Mouse (Mus musculus) right cerebral cortex, postnatal 4 days (tissue): ENCODE measurements around the gene Pbrm1.
A peak's percentile ranks its signal among the peaks of the same experiment; 100 is the strongest.

Experiments used
- DNase-seq: peaks from one replicate; pipeline ENCODE4 v3.0.0-alpha.2; 2022

The Pbrm1 gene

GRCm38 (mm10) chr14:31018860-31019291 is at the start of gene Pbrm1, which contains the start of gene Gnl3:
Gene Pbrm1, plus strand, starts transcription at chr14:31019138.
Gene Gnl3, minus strand, starts transcription at chr14:31019152.
- DNase-seq: peak; percentile 97

GRCm38 (mm10) chr14:30974204-30974603 is 44.7 kb upstream of the Pbrm1 start:
- DNase-seq: no peak

GRCm38 (mm10) chr14:30976222-30976621 is 42.7 kb upstream of the Pbrm1 start:
- DNase-seq: no peak

- no peak for DNase-seq
Observed at GRCm38 (mm10) chr14:30996417-30996816, 22.5 kb upstream of the Pbrm1 start.

GRCm38 (mm10) chr14:31000356-31000755 is 18.6 kb upstream of the Pbrm1 start:
- no peak for DNase-seq

GRCm38 (mm10) chr14:31000816-31001306 is 18.1 kb upstream of the Pbrm1 start:
- no peak for DNase-seq

GRCm38 (mm10) chr14:31001307-31002205 is 17.4 kb upstream of the Pbrm1 start, which contains the start of the genes Glt8d1 and Spcs1:
Gene Glt8d1, plus strand, starts transcription at chr14:31001400.
Gene Spcs1, minus strand, starts transcription at chr14:31001672.
- peak; percentile 85 for DNase-seq

- DNase-seq: no peak
Observed at GRCm38 (mm10) chr14:31004527-31004926, 14.4 kb upstream of the Pbrm1 start.

- DNase-seq: no peak
Observed at GRCm38 (mm10) chr14:31006779-31007178, 12.2 kb upstream of the Pbrm1 start.

GRCm38 (mm10) chr14:31011588-31011987 is 7.3 kb upstream of the Pbrm1 start:
- DNase-seq: no peak

GRCm38 (mm10) chr14:31013928-31014327 is 5.0 kb upstream of the Pbrm1 start:
- no peak for DNase-seq

- no peak for DNase-seq
Observed at GRCm38 (mm10) chr14:31016063-31016462, 2.9 kb upstream of the Pbrm1 start.

GRCm38 (mm10) chr14:31017854-31018253 is 1.1 kb upstream of the Pbrm1 start:
- no peak for DNase-seq

- DNase-seq: no peak
Observed at GRCm38 (mm10) chr14:31019331-31020205, 630 bp downstream of the Pbrm1 start.

GRCm38 (mm10) chr14:31022579-31022978 is 3.6 kb downstream of the Pbrm1 start:
- no peak for DNase-seq

GRCm38 (mm10) chr14:31025785-31026184 is 6.8 kb downstream of the Pbrm1 start:
- DNase-seq: no peak

GRCm38 (mm10) chr14:31045296-31045695 is 26.4 kb downstream of the Pbrm1 start:
- no peak for DNase-seq

- no peak for DNase-seq
Observed at GRCm38 (mm10) chr14:31045817-31046216, 26.9 kb downstream of the Pbrm1 start.

GRCm38 (mm10) chr14:31062277-31062676 is 43.3 kb downstream of the Pbrm1 start:
- DNase-seq: no peak

GRCm38 (mm10) chr14:31069086-31069733 is 50.3 kb downstream of the Pbrm1 start:
- DNase-seq: no peak

- no peak for DNase-seq
Observed at GRCm38 (mm10) chr14:31078597-31079208, 59.8 kb downstream of the Pbrm1 start.
